Mouse (Mus musculus) myocyte (in vitro differentiated cells): ENCODE results near the gene Msi2. TPM values are rescaled to one million over a fixed set of nuclear protein-coding genes. Genes with fewer than 3 reads are reported as not detected.

Experiments used
- H3K27me3 ChIP-seq: one replicate; pipeline ENCODE4 v1.6.1; 2011; ENCODE audit not compliant: control insufficient read depth, insufficient read depth, insufficient read length
- H3K36me3 ChIP-seq: one replicate; pipeline ENCODE4 v1.6.1; 2011; ENCODE audit not compliant: control insufficient read depth, insufficient read depth
- H3K4me2 ChIP-seq: one replicate; pipeline ENCODE4 v1.6.1; 2011; ENCODE audit warnings: low read depth, control low read depth
- H3K4me3 ChIP-seq: one replicate; pipeline ENCODE4 v1.5.1; 2011; ENCODE audit warnings: mild to moderate bottlenecking, control low read depth, moderate library complexity
- H3K79me2 ChIP-seq: one replicate; pipeline ENCODE4 v1.6.1; 2011; ENCODE audit not compliant: control insufficient read depth, insufficient read depth
- H3ac ChIP-seq: one replicate; pipeline ENCODE4 v1.6.1; 2011; ENCODE audit not compliant: control insufficient read depth, insufficient read length
- CEBPB ChIP-seq: IDR thresholded peaks from 2 replicates; pipeline ENCODE4 v1.6.1; 2011; ENCODE audit warnings: mild to moderate bottlenecking, moderate library complexity; ENCODE audit not compliant: poor library complexity, insufficient read depth, severe bottlenecking
- E2F4 ChIP-seq: IDR thresholded peaks from one replicate; pipeline ENCODE4 v1.6.1; 2011; ENCODE audit warnings: mild to moderate bottlenecking, control low read depth, moderate library complexity; ENCODE audit not compliant: insufficient read depth
- MAX ChIP-seq: IDR thresholded peaks from one replicate; pipeline ENCODE4 v1.6.1; 2011; ENCODE audit warnings: low read depth, mild to moderate bottlenecking, control low read depth
- MYOD1 ChIP-seq, 3 experiments: IDR thresholded peaks; one replicate each; pipeline ENCODE4 v1.6.1; 2011; ENCODE audit warnings: control low read depth in 2 of 3, low read depth in 2 of 3, mild to moderate bottlenecking in 2 of 3, moderate library complexity in 1 of 3; ENCODE audit not compliant: insufficient read length in 2 of 3, control insufficient read depth in 1 of 3
- MYOG ChIP-seq, 3 experiments: IDR thresholded peaks; one replicate each; pipeline ENCODE4 v1.6.1; 2011; ENCODE audit warnings: control low read depth in 2 of 3, low read depth in 2 of 3, mild to moderate bottlenecking in 2 of 3; ENCODE audit not compliant: insufficient read length in 2 of 3, control insufficient read depth in 1 of 3, insufficient read depth in 1 of 3
- POLR2A ChIP-seq: IDR thresholded peaks from one replicate; pipeline ENCODE4 v1.6.1; 2011; ENCODE audit warnings: low read depth, mild to moderate bottlenecking, control low read depth, moderate library complexity; ENCODE audit not compliant: insufficient read length
- POLR2AphosphoS2 ChIP-seq: IDR thresholded peaks from one replicate; pipeline ENCODE4 v1.6.1; 2011; ENCODE audit warnings: low read depth, control low read depth; ENCODE audit not compliant: insufficient read length
- REST ChIP-seq: IDR thresholded peaks from one replicate; pipeline ENCODE4 v1.6.1; 2011; ENCODE audit warnings: mild to moderate bottlenecking, control low read depth, moderate library complexity; ENCODE audit not compliant: insufficient read depth, insufficient read length
- SRF ChIP-seq: IDR thresholded peaks from one replicate; pipeline ENCODE4 v1.6.1; 2011; ENCODE audit warnings: low read depth; ENCODE audit not compliant: control insufficient read depth, insufficient read length
- TCF12 ChIP-seq: IDR thresholded peaks from one replicate; pipeline ENCODE4 v1.6.1; 2011; ENCODE audit warnings: mild to moderate bottlenecking, control low read depth; ENCODE audit not compliant: poor library complexity, insufficient read depth, severe bottlenecking
- TCF3 ChIP-seq: IDR thresholded peaks from one replicate; pipeline ENCODE4 v1.6.1; 2011; ENCODE audit warnings: low read depth, control low read depth; ENCODE audit not compliant: insufficient read length
- USF1 ChIP-seq: IDR thresholded peaks from one replicate; pipeline ENCODE4 v1.6.1; 2011; ENCODE audit warnings: low read depth, mild to moderate bottlenecking, control low read depth, moderate library complexity
- polyA plus RNA-seq: library from polyadenylated mRNA; unstranded; fragments of >200 nt; fragmentation: generic; extraction: Trizol; gene quantifications from one replicate; pipeline ENCODE4 v1.2.1, GENCODE M21; 2012; ENCODE audit warnings: missing spikeins

Msi2 gene
- polyA plus RNA-seq, 1 experiment, result 37.9 TPM

GRCm38 (mm10) chr11:88481602-88482161, 236.6 kb downstream of the Msi2 start:
- peaks cover 4% of the 10 kb centered on the region for H3K36me3 ChIP-seq
- TF ChIP-seq POLR2A (no peak), TCF3 (no peak), TCF12 (no peak), CEBPB (no peak), USF1 (no peak), MYOG (IDR thresholded peaks at IDR 0.05; ENCODE audit: control insufficient read depth in 1 of 3, insufficient read depth in 1 of 3, insufficient read length in 2 of 3, low read depth in 2 of 3) (no peak), REST (no peak), MYOD1 (IDR thresholded peaks at IDR 0.05; ENCODE audit: control insufficient read depth in 1 of 3, insufficient read length in 2 of 3, low read depth in 2 of 3) (no peak)
- peaks cover 10% of the 10 kb centered on the region for H3K79me2 ChIP-seq
- no peak overlapping the region for H3K4me2 ChIP-seq
- no peak overlapping the region for H3K4me3 ChIP-seq
- H3K27me3 ChIP-seq, result no peaks in the 10 kb centered on the region
- H3ac ChIP-seq, result no peak overlapping the region

DNA sequence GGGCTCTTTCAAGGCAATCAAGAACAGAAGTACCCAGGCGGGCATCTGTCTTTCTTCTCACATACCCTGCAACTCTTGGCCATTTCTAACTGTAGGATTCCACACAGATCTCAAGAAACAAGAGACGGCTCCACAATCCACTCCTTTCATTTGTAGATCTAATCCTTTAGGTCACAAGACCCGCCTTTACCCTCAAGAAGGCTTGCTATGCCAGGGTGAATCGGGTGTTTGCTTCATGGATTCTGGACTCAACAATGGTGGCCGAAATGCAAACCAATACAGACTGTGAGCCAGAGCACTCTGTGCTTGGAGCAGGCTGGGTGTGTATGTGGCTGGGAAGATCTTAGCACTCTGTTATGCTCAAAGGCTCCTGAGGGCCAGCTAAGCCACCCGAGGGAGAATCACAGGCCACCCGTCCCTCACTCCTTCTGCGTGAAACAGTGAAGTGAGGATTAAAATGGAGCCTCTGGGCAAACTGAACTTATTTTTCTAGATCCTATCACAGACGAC, 237.2 kb downstream of the Msi2 start:
- Histone ChIP-seq H3K36me3 (peaks cover 4% of the 10 kb centered on the region), H3K27me3 (no peaks in the 10 kb centered on the region), H3K4me2 (no peak overlapping the region), H3ac (no peak overlapping the region), H3K79me2 (peaks cover 8% of the 10 kb centered on the region), H3K4me3 (no peak overlapping the region)
- TF ChIP-seq TCF12 (no peak), POLR2AphosphoS2 (no peak), MYOD1 (IDR thresholded peaks at IDR 0.05; ENCODE audit: control insufficient read depth in 1 of 3, insufficient read length in 2 of 3, low read depth in 2 of 3) (no peak), REST (no peak), SRF (no peak)

DNA sequence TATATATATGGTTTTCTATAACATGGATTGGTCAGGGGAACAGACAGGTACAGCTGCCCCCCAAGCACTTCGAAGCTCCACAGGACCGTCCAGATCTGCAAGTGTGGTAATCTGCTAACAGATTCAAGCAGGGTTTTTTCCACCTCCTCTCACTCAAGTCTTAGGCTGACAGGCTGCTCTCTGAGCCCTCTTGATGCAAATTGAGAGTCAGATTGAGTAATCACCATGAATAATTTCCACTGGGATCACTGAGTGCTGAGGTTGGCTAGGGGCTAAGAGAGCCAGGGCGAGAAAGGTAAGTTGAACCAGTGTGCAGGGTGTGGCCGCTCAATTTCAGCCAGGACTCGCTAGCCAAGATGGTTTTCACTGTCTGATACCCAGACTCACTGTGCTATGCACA, 238.8 kb downstream of the Msi2 start:
- Histone ChIP-seq H3ac (no peak overlapping the region), H3K36me3 (peaks cover 4% of the 10 kb centered on the region), H3K4me3 (no peak overlapping the region), H3K79me2 (no peaks in the 10 kb centered on the region), H3K27me3 (no peaks in the 10 kb centered on the region), H3K4me2 (no peak overlapping the region)
- TF ChIP-seq E2F4, result no peak
- no peak for TF ChIP-seq USF1
- TF ChIP-seq REST, result no peak
- no peak for TF ChIP-seq CEBPB

DNA sequence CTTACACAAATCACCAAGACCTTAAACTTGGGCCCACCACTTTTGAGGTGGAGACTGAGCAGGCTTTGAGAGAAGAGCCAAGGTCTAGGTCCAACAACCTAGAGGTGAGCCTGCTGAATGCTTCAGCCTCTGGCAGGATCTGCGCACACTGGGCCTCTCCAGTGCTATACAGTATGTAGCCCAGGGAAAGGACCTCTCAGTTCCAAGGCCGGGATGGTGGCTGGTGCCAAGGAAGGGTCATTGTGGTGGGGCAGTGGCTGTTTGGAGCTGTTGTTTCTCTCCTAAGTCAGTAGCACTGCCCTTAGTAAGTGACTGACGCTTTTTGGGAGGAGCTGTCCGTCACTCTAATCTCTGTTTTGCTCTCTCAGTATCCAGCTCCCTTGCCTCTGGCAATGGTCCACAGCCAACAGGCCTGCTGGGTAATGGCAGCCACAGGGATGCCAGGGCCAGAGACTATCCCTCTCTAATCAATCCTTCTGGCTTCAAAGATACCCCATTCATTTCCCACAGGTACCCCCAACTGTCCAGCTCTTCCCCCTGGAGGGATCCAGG, 243.3 kb downstream of the Msi2 start:
- H3K36me3 ChIP-seq, result peaks cover 5% of the 10 kb centered on the region
- H3K4me2 ChIP-seq, result no peak overlapping the region
- H3ac ChIP-seq, result no peak overlapping the region
- TF ChIP-seq MYOG (IDR thresholded peaks at IDR 0.05; ENCODE audit: control insufficient read depth in 1 of 3, insufficient read depth in 1 of 3, insufficient read length in 2 of 3, low read depth in 2 of 3), result no peak
- no peak for TF ChIP-seq MAX
- no peak for TF ChIP-seq TCF12
- TF ChIP-seq USF1, result no peak
- no peaks in the 10 kb centered on the region for H3K79me2 ChIP-seq
- no peaks in the 10 kb centered on the region for H3K27me3 ChIP-seq
- H3K4me3 ChIP-seq, result no peak overlapping the region

GRCm38 (mm10) chr11:88472731-88473130, 245.6 kb downstream of the Msi2 start:
- no peak overlapping the region for H3K4me3 ChIP-seq
- H3K36me3 ChIP-seq, result peaks cover 6% of the 10 kb centered on the region
- H3ac ChIP-seq, result no peak overlapping the region
- TF ChIP-seq CEBPB, result no peak
- TF ChIP-seq TCF3, result no peak
- no peak for TF ChIP-seq SRF
- TF ChIP-seq MAX, result no peak
- TF ChIP-seq MYOD1 (IDR thresholded peaks at IDR 0.05; ENCODE audit: control insufficient read depth in 1 of 3, insufficient read length in 2 of 3, low read depth in 2 of 3), result no peak
- TF ChIP-seq POLR2A, result no peak
- TF ChIP-seq POLR2AphosphoS2, result no peak
- TF ChIP-seq MYOG (IDR thresholded peaks at IDR 0.05; ENCODE audit: control insufficient read depth in 1 of 3, insufficient read depth in 1 of 3, insufficient read length in 2 of 3, low read depth in 2 of 3), result no peak
- TF ChIP-seq TCF12, result no peak
- no peak for TF ChIP-seq REST
- H3K27me3 ChIP-seq, result no peaks in the 10 kb centered on the region
- H3K79me2 ChIP-seq, result no peaks in the 10 kb centered on the region
- H3K4me2 ChIP-seq, result no peak overlapping the region
